Mouse (Mus musculus): ENCODE data around the gene Tenm4.

GRCm38 (mm10) chr7:96605316-96605715 lies 434.3 kb downstream of the Tenm4 start:
- TF ChIP-seq CTCF (IDR thresholded peaks at IDR 0.05): no peak
- TF ChIP-seq EP300 (IDR thresholded peaks at IDR 0.05): no peak

Measured in lung, postnatal 0 days (tissue).